In the genomic region with DNA sequence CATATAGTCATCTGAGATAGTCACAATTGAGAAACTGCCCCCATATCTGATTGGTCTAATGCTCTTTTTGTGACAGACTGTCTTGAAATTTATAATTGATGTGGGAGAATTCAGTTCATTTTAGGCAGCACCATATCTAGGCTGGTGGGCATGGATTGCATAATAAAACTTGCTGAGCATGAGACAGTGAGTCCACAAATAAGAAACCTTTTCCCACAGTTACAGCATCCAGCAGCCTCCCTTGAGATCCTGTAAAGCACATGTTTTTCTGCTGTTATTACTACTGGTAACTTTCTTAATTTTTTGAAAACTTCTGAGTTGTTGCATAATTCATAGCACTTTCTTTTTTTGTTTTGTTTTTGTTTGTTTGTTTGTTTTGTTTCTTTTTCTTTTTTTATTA, we compare ENCODE assay signal across 32 mouse cellular contexts. TPM values are rescaled to one million over a fixed set of nuclear protein-coding genes. Genes with fewer than 3 reads are reported as not detected.
"Had no signal": no experiment of that assay in that cellular context is flagged by ENCODE, and none has a peak within 500 bp of the region (broad histone marks: within the 10 kb centered on the region; RNA-seq: fewer than 3 reads in every experiment).

No protein-coding gene starts in this region.

- ATAC-seq: liver, postnatal 0 days; lung, postnatal 0 days; midbrain, embryonic 15.5 days had no signal

- H3K4me1 ChIP-seq: limb, embryonic 12.5 days; limb, embryonic 15.5 days; midbrain, embryonic 12.5 days; midbrain, embryonic 15.5 days; neural tube, embryonic 13.5 days had no signal

- H3K9ac ChIP-seq: limb, embryonic 12.5 days; limb, embryonic 15.5 days; liver, embryonic 14.5 days; liver, postnatal 0 days; lung, embryonic 14.5 days; midbrain, embryonic 12.5 days; midbrain, embryonic 15.5 days; neural tube, embryonic 13.5 days had no signal

- H3K4me2 ChIP-seq: limb, embryonic 12.5 days; limb, embryonic 15.5 days; liver, embryonic 11.5 days; lung, embryonic 14.5 days; midbrain, embryonic 12.5 days; midbrain, embryonic 15.5 days; neural tube, embryonic 13.5 days had no signal

- H3K9me3 ChIP-seq: limb, embryonic 12.5 days; limb, embryonic 15.5 days; midbrain, embryonic 12.5 days; midbrain, embryonic 15.5 days; neural tube, embryonic 13.5 days had no signal

- H3K27me3 ChIP-seq: limb, embryonic 12.5 days; limb, embryonic 15.5 days; midbrain, embryonic 12.5 days; midbrain, embryonic 15.5 days; neural tube, embryonic 13.5 days had no signal

- H3K27ac ChIP-seq: limb, embryonic 12.5 days; limb, embryonic 15.5 days; liver, embryonic 14.5 days; macrophage; midbrain, embryonic 12.5 days; midbrain, embryonic 15.5 days; neural tube, embryonic 13.5 days; stomach, postnatal 0 days had no signal

- H3K36me3 ChIP-seq: limb, embryonic 12.5 days; limb, embryonic 15.5 days; midbrain, embryonic 12.5 days; midbrain, embryonic 15.5 days; neural tube, embryonic 13.5 days had no signal

- H3K4me3 ChIP-seq: limb, embryonic 12.5 days; limb, embryonic 15.5 days; midbrain, embryonic 12.5 days; midbrain, embryonic 15.5 days; myocyte; neural tube, embryonic 13.5 days had no signal

- DNase-seq: kidney, postnatal 14 days; kidney, postnatal 4 days; left cerebral cortex, postnatal 4 days; liver, postnatal 0 days; lung, embryonic 14.5 days; retina, postnatal 1 day; right cerebral cortex, postnatal 25 days; thymus, adult 2 months; thymus, postnatal 14 days; thymus, postnatal 4 days had no signal

RNA-seq across cellular contexts. Expression of a gene that starts 9.9 kb away (rescaled TPM):
- total RNA-seq: layer of hippocampus, adult 18-20 months; layer of hippocampus, postnatal 14 days; left cerebral cortex, adult 8-10 months; left cerebral cortex, postnatal 14 days; left cerebral cortex, postnatal 4 days; megakaryocyte, adult 5-6 weeks; monocyte, adult 5-6 weeks; neutrophil, adult 5-6 weeks had no signal
- polyA plus RNA-seq: kidney, embryonic 16.5 days; limb, embryonic 12.5 days; limb, embryonic 15.5 days; liver, embryonic 11.5 days; liver, embryonic 14.5 days; liver, postnatal 0 days; lung, embryonic 14.5 days; lung, postnatal 0 days; macrophage; midbrain, embryonic 12.5 days; midbrain, embryonic 15.5 days; myocyte; neural tube, embryonic 13.5 days; small intestine, adult 2 months; spleen, adult 2 months; stomach, embryonic 14.5 days; stomach, postnatal 0 days had no signal

RNA-seq across cellular contexts. Expression of a gene that starts 39.1 kb away (rescaled TPM):
- total RNA-seq: layer of hippocampus, adult 18-20 months; layer of hippocampus, postnatal 14 days; megakaryocyte, adult 5-6 weeks; monocyte, adult 5-6 weeks; neutrophil, adult 5-6 weeks had no signal
- polyA plus RNA-seq: liver, embryonic 14.5 days; liver, postnatal 0 days; lung, postnatal 0 days; macrophage; myocyte; small intestine, adult 2 months; spleen, adult 2 months had no signal

RNA-seq across cellular contexts. Expression of a gene that starts 43.6 kb away (rescaled TPM):
- total RNA-seq: megakaryocyte, adult 5-6 weeks; monocyte, adult 5-6 weeks; neutrophil, adult 5-6 weeks had no signal
- polyA plus RNA-seq: kidney, embryonic 16.5 days; limb, embryonic 12.5 days; limb, embryonic 15.5 days; liver, embryonic 11.5 days; liver, embryonic 14.5 days; liver, postnatal 0 days; lung, embryonic 14.5 days; lung, postnatal 0 days; macrophage; midbrain, embryonic 12.5 days; midbrain, embryonic 15.5 days; myocyte; neural tube, embryonic 13.5 days; small intestine, adult 2 months; spleen, adult 2 months; stomach, embryonic 14.5 days; stomach, postnatal 0 days; thymus, adult 2 months had no signal
